Mouse (Mus musculus) myocyte (in vitro differentiated cells): ENCODE data around the gene Rsg1. TPM values are rescaled to one million over a fixed set of nuclear protein-coding genes. Genes with fewer than 3 reads are reported as not detected.

Experiments used
- H3K27me3 ChIP-seq: one replicate; pipeline ENCODE4 v1.6.1; 2011; ENCODE audit not compliant: control insufficient read depth, insufficient read depth, insufficient read length
- H3K36me3 ChIP-seq: one replicate; pipeline ENCODE4 v1.6.1; 2011; ENCODE audit not compliant: control insufficient read depth, insufficient read depth
- H3K4me2 ChIP-seq: one replicate; pipeline ENCODE4 v1.6.1; 2011; ENCODE audit warnings: low read depth, control low read depth
- H3K4me3 ChIP-seq: one replicate; pipeline ENCODE4 v1.5.1; 2011; ENCODE audit warnings: mild to moderate bottlenecking, control low read depth, moderate library complexity
- H3K79me2 ChIP-seq: one replicate; pipeline ENCODE4 v1.6.1; 2011; ENCODE audit not compliant: control insufficient read depth, insufficient read depth
- H3ac ChIP-seq: one replicate; pipeline ENCODE4 v1.6.1; 2011; ENCODE audit not compliant: control insufficient read depth, insufficient read length
- CEBPB ChIP-seq: IDR thresholded peaks from 2 replicates; pipeline ENCODE4 v1.6.1; 2011; ENCODE audit warnings: mild to moderate bottlenecking, moderate library complexity; ENCODE audit not compliant: poor library complexity, insufficient read depth, severe bottlenecking
- E2F4 ChIP-seq: IDR thresholded peaks from one replicate; pipeline ENCODE4 v1.6.1; 2011; ENCODE audit warnings: mild to moderate bottlenecking, control low read depth, moderate library complexity; ENCODE audit not compliant: insufficient read depth
- MAX ChIP-seq: IDR thresholded peaks from one replicate; pipeline ENCODE4 v1.6.1; 2011; ENCODE audit warnings: low read depth, mild to moderate bottlenecking, control low read depth
- MYOD1 ChIP-seq, 3 experiments: IDR thresholded peaks; one replicate each; pipeline ENCODE4 v1.6.1; 2011; ENCODE audit warnings: control low read depth in 2 of 3, low read depth in 2 of 3, mild to moderate bottlenecking in 2 of 3, moderate library complexity in 1 of 3; ENCODE audit not compliant: insufficient read length in 2 of 3, control insufficient read depth in 1 of 3
- MYOG ChIP-seq, 3 experiments: IDR thresholded peaks; one replicate each; pipeline ENCODE4 v1.6.1; 2011; ENCODE audit warnings: control low read depth in 2 of 3, low read depth in 2 of 3, mild to moderate bottlenecking in 2 of 3; ENCODE audit not compliant: insufficient read length in 2 of 3, control insufficient read depth in 1 of 3, insufficient read depth in 1 of 3
- POLR2A ChIP-seq: IDR thresholded peaks from one replicate; pipeline ENCODE4 v1.6.1; 2011; ENCODE audit warnings: low read depth, mild to moderate bottlenecking, control low read depth, moderate library complexity; ENCODE audit not compliant: insufficient read length
- POLR2AphosphoS2 ChIP-seq: IDR thresholded peaks from one replicate; pipeline ENCODE4 v1.6.1; 2011; ENCODE audit warnings: low read depth, control low read depth; ENCODE audit not compliant: insufficient read length
- REST ChIP-seq: IDR thresholded peaks from one replicate; pipeline ENCODE4 v1.6.1; 2011; ENCODE audit warnings: mild to moderate bottlenecking, control low read depth, moderate library complexity; ENCODE audit not compliant: insufficient read depth, insufficient read length
- SRF ChIP-seq: IDR thresholded peaks from one replicate; pipeline ENCODE4 v1.6.1; 2011; ENCODE audit warnings: low read depth; ENCODE audit not compliant: control insufficient read depth, insufficient read length
- TCF12 ChIP-seq: IDR thresholded peaks from one replicate; pipeline ENCODE4 v1.6.1; 2011; ENCODE audit warnings: mild to moderate bottlenecking, control low read depth; ENCODE audit not compliant: poor library complexity, insufficient read depth, severe bottlenecking
- TCF3 ChIP-seq: IDR thresholded peaks from one replicate; pipeline ENCODE4 v1.6.1; 2011; ENCODE audit warnings: low read depth, control low read depth; ENCODE audit not compliant: insufficient read length
- USF1 ChIP-seq: IDR thresholded peaks from one replicate; pipeline ENCODE4 v1.6.1; 2011; ENCODE audit warnings: low read depth, mild to moderate bottlenecking, control low read depth, moderate library complexity
- polyA plus RNA-seq: library from polyadenylated mRNA; unstranded; fragments of >200 nt; fragmentation: generic; extraction: Trizol; gene quantifications from one replicate; pipeline ENCODE4 v1.2.1, GENCODE M21; 2012; ENCODE audit warnings: missing spikeins

Rsg1 gene
- polyA plus RNA-seq, 1 experiment, result 0.78 TPM

DNA sequence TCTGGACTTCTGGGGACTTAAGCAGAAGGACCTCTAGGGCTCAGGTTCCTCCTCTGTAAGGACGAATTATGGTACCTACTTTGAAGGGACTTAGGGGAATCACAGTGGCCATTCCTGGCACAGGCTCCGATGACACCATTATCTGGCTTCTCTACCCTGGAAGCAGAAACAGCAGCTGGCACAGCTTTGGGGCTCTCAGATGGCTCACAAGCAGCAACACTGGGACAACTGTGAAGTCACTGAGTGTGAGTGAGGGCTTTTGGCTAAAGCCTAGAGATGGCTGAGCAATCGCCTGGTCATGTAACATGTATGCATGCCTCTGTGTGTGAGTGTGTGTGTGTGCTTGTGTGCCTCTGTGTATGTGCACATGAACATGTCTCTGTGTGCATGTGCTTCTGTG lies 23.1 kb downstream of the Rsg1 start:
- Histone ChIP-seq H3K4me3 (no peak overlapping the region), H3K4me2 (no peak overlapping the region), H3K36me3 (no peaks in the 10 kb centered on the region), H3ac (no peak overlapping the region), H3K27me3 (no peaks in the 10 kb centered on the region), H3K79me2 (no peaks in the 10 kb centered on the region)
- no peak for TF ChIP-seq POLR2A
- TF ChIP-seq MYOD1 (IDR thresholded peaks at IDR 0.05; ENCODE audit: control insufficient read depth in 1 of 3, insufficient read length in 2 of 3, low read depth in 2 of 3), result peak in 1 of 3 experiments; percentile 11
- no peak for TF ChIP-seq CEBPB
- no peak for TF ChIP-seq USF1
- no peak for TF ChIP-seq E2F4
- TF ChIP-seq POLR2AphosphoS2, result no peak
- peak in 2 of 3 experiments; percentile 24 to 63 for TF ChIP-seq MYOG (IDR thresholded peaks at IDR 0.05; ENCODE audit: control insufficient read depth in 1 of 3, insufficient read depth in 1 of 3, insufficient read length in 2 of 3, low read depth in 2 of 3)

GRCm38 (mm10) chr4:141238492-141239387 lies 25.0 kb downstream of the Rsg1 start:
- Histone ChIP-seq H3K4me2 (peak overlapping the region; percentile 89), H3K4me3 (peak overlapping the region; percentile 19), H3K36me3 (no peaks in the 10 kb centered on the region), H3ac (peak overlapping the region; percentile 11), H3K79me2 (no peaks in the 10 kb centered on the region), H3K27me3 (no peaks in the 10 kb centered on the region)
- TF ChIP-seq MYOD1 (IDR thresholded peaks at IDR 0.05; ENCODE audit: control insufficient read depth in 1 of 3, insufficient read length in 2 of 3, low read depth in 2 of 3) (peak in 1 of 3 experiments; percentile 2), TCF12 (no peak), POLR2AphosphoS2 (no peak), POLR2A (no peak), MYOG (IDR thresholded peaks at IDR 0.05; ENCODE audit: control insufficient read depth in 1 of 3, insufficient read depth in 1 of 3, insufficient read length in 2 of 3, low read depth in 2 of 3) (no peak), REST (no peak)

DNA sequence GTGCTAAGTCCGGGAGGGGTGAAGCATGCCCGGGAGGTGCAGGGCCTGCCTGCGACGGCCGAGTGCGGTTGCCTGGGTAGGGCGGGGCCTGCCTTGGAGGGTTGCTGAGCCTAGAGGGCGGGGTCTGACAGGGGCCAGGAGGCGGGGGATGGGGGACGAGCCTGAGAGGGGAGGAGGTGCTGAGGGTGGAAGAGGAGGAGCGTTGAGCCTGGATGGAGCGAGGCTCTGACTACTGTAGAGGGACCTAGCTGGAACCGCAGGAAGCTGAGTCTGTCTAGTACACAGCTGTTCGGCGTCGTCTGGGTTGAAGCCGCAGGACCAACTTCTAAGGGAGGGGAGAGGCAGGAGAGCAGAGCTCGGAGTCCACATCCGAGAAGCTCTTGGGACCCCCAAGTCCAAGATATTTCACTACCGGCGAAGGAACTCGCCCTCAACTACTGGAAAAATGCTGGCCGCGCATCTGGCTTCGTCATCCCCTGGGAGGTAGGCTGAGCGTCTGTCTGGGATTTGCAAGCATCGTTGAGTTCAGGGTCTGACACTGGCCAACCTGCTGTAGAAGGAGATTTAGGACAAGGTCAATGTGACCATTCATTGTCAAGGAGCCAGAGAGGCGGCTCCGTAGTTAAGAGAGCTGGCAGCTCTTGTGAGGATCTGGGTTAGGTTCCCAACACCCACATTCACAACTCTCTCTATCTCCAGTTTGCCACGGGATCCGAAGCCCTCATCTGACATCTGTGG lies 25.8 kb downstream of the Rsg1 start, which contains the start of gene Arhgef19:
Gene Arhgef19 (plus strand): TSS at position 112 of the 738 bp plus-strand sequence.
- TF ChIP-seq TCF12 (no peak), POLR2A (peak; percentile 89), MYOD1 (IDR thresholded peaks at IDR 0.05; ENCODE audit: control insufficient read depth in 1 of 3, insufficient read length in 2 of 3, low read depth in 2 of 3) (peak; percentile 80 to 86 (median 81)), E2F4 (no peak), REST (no peak), MAX (no peak), POLR2AphosphoS2 (peak; percentile 79), MYOG (IDR thresholded peaks at IDR 0.05; ENCODE audit: control insufficient read depth in 1 of 3, insufficient read depth in 1 of 3, insufficient read length in 2 of 3, low read depth in 2 of 3) (peak; percentile 27 to 66 (median 56))
- peak within 1 kb of the TSS; percentile 89 for H3K4me2 ChIP-seq
- H3K36me3 ChIP-seq, result no peaks in the 10 kb centered on the region
- H3ac ChIP-seq, result peak within 1 kb of the TSS; percentile 11
- peak within 1 kb of the TSS; percentile 19 for H3K4me3 ChIP-seq
- no peaks in the 10 kb centered on the region for H3K27me3 ChIP-seq
- no peaks in the 10 kb centered on the region for H3K79me2 ChIP-seq

GRCm38 (mm10) chr4:141240617-141241016 lies 26.9 kb downstream of the Rsg1 start:
- H3K4me2 ChIP-seq, result peak overlapping the region; percentile 83
- no peaks in the 10 kb centered on the region for H3K79me2 ChIP-seq
- TF ChIP-seq USF1 (no peak), POLR2A (no peak), TCF3 (no peak), TCF12 (no peak)
- peak overlapping the region; percentile 19 for H3K4me3 ChIP-seq
- no peaks in the 10 kb centered on the region for H3K36me3 ChIP-seq
- no peaks in the 10 kb centered on the region for H3K27me3 ChIP-seq
- no peak overlapping the region for H3ac ChIP-seq

GRCm38 (mm10) chr4:141241861-141242260 lies 28.1 kb downstream of the Rsg1 start:
- Histone ChIP-seq H3K4me2 (no peak overlapping the region), H3K36me3 (no peaks in the 10 kb centered on the region), H3K27me3 (no peaks in the 10 kb centered on the region)

More at GRCm38 (mm10) chr4:141241861-141242260, 28.1 kb downstream of the Rsg1 start:
- no peak for TF ChIP-seq E2F4
- TF ChIP-seq POLR2A, result no peak
- no peak for TF ChIP-seq SRF
- TF ChIP-seq TCF3, result no peak
- no peak for TF ChIP-seq MYOG (IDR thresholded peaks at IDR 0.05; ENCODE audit: control insufficient read depth in 1 of 3, insufficient read depth in 1 of 3, insufficient read length in 2 of 3, low read depth in 2 of 3)
- TF ChIP-seq POLR2AphosphoS2, result no peak
- H3K79me2 ChIP-seq, result no peaks in the 10 kb centered on the region
- H3K4me3 ChIP-seq, result no peak overlapping the region
- no peak overlapping the region for H3ac ChIP-seq
